Mouse (Mus musculus): ENCODE measurements around the gene 4930415L06Rik. TPM values are rescaled to one million over a fixed set of nuclear protein-coding genes. Genes with fewer than 3 reads are reported as not detected.

Gene 4930415L06Rik
- total RNA-seq (2021), result not detected
- long read RNA-seq, result 0 reads

DNA sequence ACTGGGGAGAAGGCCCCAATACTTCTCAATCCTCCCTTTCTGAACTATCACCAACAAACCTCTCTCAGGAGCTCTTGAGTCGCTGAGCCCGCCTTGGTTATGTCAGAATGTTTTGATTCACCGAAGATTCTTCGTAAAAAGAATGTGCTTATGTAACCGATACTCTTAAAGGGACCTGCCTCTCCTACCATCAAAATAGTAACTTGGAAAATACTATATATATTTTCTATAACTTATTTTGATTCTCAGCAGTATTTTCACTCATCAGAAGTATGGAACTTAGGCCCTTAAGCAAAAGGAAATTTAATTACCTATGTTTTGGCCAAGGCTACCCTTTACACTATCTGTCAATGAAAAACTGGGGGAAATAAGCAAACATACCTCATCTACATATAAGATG, at the start of gene 4930415L06Rik:
TSS of gene 4930415L06Rik (minus strand) at position 101 of the 400 bp plus-strand sequence.
- no peak for DNase-seq (ENCODE audit: low spot score in 2 of 2)

GRCm38 (mm10) chrX:89978621-89979020, 46.0 kb upstream of the 4930415L06Rik start:
- DNase-seq (ENCODE audit: low spot score in 2 of 2), result peak; percentile 15 to 38

- DNase-seq (ENCODE audit: low spot score in 2 of 2), result no peak
Observed at GRCm38 (mm10) chrX:89904871-89905270, 27.8 kb downstream of the 4930415L06Rik start.

Other genes starting within 250 kb of the 4930415L06Rik start
- gene 4932429P05Rik, start 180.6 kb downstream of the 4930415L06Rik start, total RNA-seq (2021), result not detected